In genomic region chr4:64521883-64522282, GRCm38 (mm10) we compare ENCODE assay signal across 11 mouse cellular contexts.
DNase-seq lines count a peak whose midpoint lies in the region; TF ChIP-seq lines count a peak whose summit lies in the region.
"Had no signal": no experiment of that assay in that cellular context is flagged by ENCODE, and none has a peak within 500 bp of the region (broad histone marks: within the 10 kb centered on the region; RNA-seq: fewer than 3 reads in every experiment).

No protein-coding gene starts in this region.

- dilution Hi-C loops in CH12.LX (cut with MboI; ENCODE audit: extremely low pct_ligation_motif_present, extremely low pct_unique_long_range_greater_than_20kb, low sequenced_read_pairs) = no loop called here

- intact Hi-C loops in left cerebral cortex, postnatal 10 days (cut with DNase I) = no loop called here

- H3K36me3 ChIP-seq in CH12.LX (replicated peaks in 1 of 2; ENCODE audit: control insufficient read depth in 1 of 2, insufficient read depth in 1 of 2, low read length in 1 of 2) = no peaks in the 10 kb centered on the region
- H3K36me3 ChIP-seq: forebrain, embryonic 15.5 days had no signal

- H3K27ac ChIP-seq in layer of hippocampus, adult 2 months = no peak overlapping the region
- no peak overlapping the region for H3K27ac ChIP-seq in CH12.LX (ENCODE audit: insufficient read depth, low read depth)
- H3K27ac ChIP-seq: forebrain, embryonic 15.5 days had no signal

- in situ Hi-C loops in CH12.LX (cut with MboI; ENCODE audit: low pct_ligation_motif_present, low pct_unique_long_range_greater_than_20kb, low sequenced_read_pairs) = no loop called here

- H3K4me3 ChIP-seq in layer of hippocampus, adult 2 months = no peak overlapping the region
- no peak overlapping the region for H3K4me3 ChIP-seq in CH12.LX (replicated peaks in 1 of 3; ENCODE audit: low read depth in 2 of 3, low read length in 2 of 3, poor library complexity in 1 of 3)
- H3K4me3 ChIP-seq: forebrain, embryonic 15.5 days had no signal

- peak; percentile 12 to 38 for DNase-seq in cerebellum, postnatal 14 days
- DNase-seq in cerebellum, adult 11-12 months = no peak
- no peak for DNase-seq in layer of hippocampus, adult 2 months (ENCODE audit: low spot score in 2 of 2)
- no peak for DNase-seq in layer of hippocampus, adult 9-11 months
- peak; percentile 40 for DNase-seq in CH12.LX (ENCODE audit: extremely low read depth)
- peak; percentile 11 for DNase-seq in embryo, embryonic 9.5 days (ENCODE audit: extremely low spot score)
- no peak for DNase-seq in adrenal gland, adult 8-10 months
- no peak for DNase-seq in left cerebral cortex, postnatal 10 days (ENCODE audit: extremely low spot score in 1 of 2, low spot score in 2 of 2)
- DNase-seq: B cell, adult 2 months; liver had no signal

- H3K9me3 ChIP-seq in CH12.LX (replicated peaks; ENCODE audit: low read length) = no peaks in the 10 kb centered on the region
- H3K9me3 ChIP-seq: forebrain, embryonic 15.5 days had no signal

- TF ChIP-seq RAD21 in CH12.LX (IDR thresholded peaks at IDR 0.05; ENCODE audit: low read depth, low read length) = peak; percentile 77

- TF ChIP-seq POLR2A in CH12.LX (IDR thresholded peaks at IDR 0.05; ENCODE audit: low read depth, low read length) = no peak

- no peaks in the 10 kb centered on the region for H3K79me2 ChIP-seq in CH12.LX (replicated peaks; ENCODE audit: control insufficient read depth, extremely low read depth, insufficient read depth, poor library complexity, severe bottlenecking)

- H3K4me1 ChIP-seq in CH12.LX (ENCODE audit: control insufficient read depth in 1 of 2, insufficient read depth in 2 of 2) = no peaks in the 10 kb centered on the region
- H3K4me1 ChIP-seq: forebrain, embryonic 15.5 days had no signal

- no peaks in the 10 kb centered on the region for H3K27me3 ChIP-seq in CH12.LX (replicated peaks)
- H3K27me3 ChIP-seq: forebrain, embryonic 15.5 days had no signal

- no peak for TF ChIP-seq EP300 in CH12.LX (IDR thresholded peaks at IDR 0.05; ENCODE audit: low read length)

- peak; percentile 78 for TF ChIP-seq CTCF in layer of hippocampus, adult 2 months (conservative IDR thresholded peaks at IDR 0.05)
- TF ChIP-seq CTCF in CH12.LX (conservative IDR thresholded peaks at IDR 0.05 in 1 of 2, IDR thresholded peaks at IDR 0.05 in 1 of 2; ENCODE audit: low read depth in 2 of 2, low read length in 2 of 2) = peak in 1 of 2 experiments; percentile 68; a peak in 2 of 4 replicates

- H3K9ac ChIP-seq in CH12.LX (ENCODE audit: insufficient read depth, low read depth) = no peak overlapping the region
- H3K9ac ChIP-seq: forebrain, embryonic 15.5 days had no signal

- no peak overlapping the region for H3K4me2 ChIP-seq in CH12.LX (ENCODE audit: insufficient read depth, low read depth, poor library complexity, severe bottlenecking)
- H3K4me2 ChIP-seq: forebrain, embryonic 15.5 days had no signal

TF ChIP-seq in CH12.LX, 34 proteins besides CTCF, POLR2A, EP300 and RAD21:
- TF ChIP-seq SMC3 (IDR thresholded peaks at IDR 0.05; ENCODE audit: low read depth, low read length) (peak; percentile 52), ZNF384 (IDR thresholded peaks at IDR 0.05; ENCODE audit: low read depth, low read length) (no peak), ELF1 (IDR thresholded peaks at IDR 0.05; ENCODE audit: low read depth, low read length) (0 out of 2 replicates have a peak, but pooled peaks have one; percentile 13)

Comparison
In these comparisons a context has a peak if more than half of its experiments do, and no peak if none do; other contexts are left out.
1. DNase-seq: peak in cerebellum, postnatal 14 days (2 of 2), CH12.LX (single experiment) and embryo, embryonic 9.5 days (single experiment); none in cerebellum, adult 11-12 months (single experiment), layer of hippocampus, adult 2 months (0 of 2), layer of hippocampus, adult 9-11 months (single experiment), adrenal gland, adult 8-10 months (single experiment) and left cerebral cortex, postnatal 10 days (0 of 2).